In the genomic region with DNA sequence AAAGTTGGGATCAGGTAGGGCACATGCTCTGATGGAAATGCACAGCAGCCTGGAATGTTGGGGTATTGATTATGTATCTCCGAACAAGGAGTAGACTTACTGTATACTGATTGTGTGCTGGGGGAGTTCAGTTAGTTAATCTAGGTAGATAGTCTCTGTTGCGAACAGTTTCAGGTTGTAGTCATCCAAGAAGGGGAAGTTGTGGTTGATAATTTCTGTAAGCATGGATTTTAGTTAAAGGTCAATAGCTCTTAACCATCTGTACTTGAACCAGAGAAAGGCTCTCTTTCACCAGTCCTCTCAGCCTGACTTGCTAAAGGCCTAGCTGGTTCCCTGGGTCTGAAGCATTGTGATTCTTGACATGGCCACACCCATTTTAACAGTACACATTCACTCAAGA, we compare ENCODE assay signal across 19 mouse cellular contexts. TPM values are rescaled to one million over a fixed set of nuclear protein-coding genes. Genes with fewer than 3 reads are reported as not detected.
DNase-seq lines count a peak whose midpoint lies in the region; ATAC-seq and TF ChIP-seq lines count a peak whose summit lies in the region.
"Had no signal": no experiment of that assay in that cellular context is flagged by ENCODE, and none has a peak within 500 bp of the region (broad histone marks: within the 10 kb centered on the region; RNA-seq: fewer than 3 reads in every experiment).

No protein-coding gene starts in this region.

- no peak overlapping the region for H3K4me2 ChIP-seq in forebrain, postnatal 0 days (ENCODE audit: low read depth)
- H3K4me2 ChIP-seq: embryonic facial prominence, embryonic 13.5 days; forebrain, embryonic 12.5 days; heart, embryonic 12.5 days; hindbrain, embryonic 15.5 days had no signal

- H3K27me3 ChIP-seq in G1E (ENCODE audit: insufficient read depth, low read length), result no peaks in the 10 kb centered on the region
- no peaks in the 10 kb centered on the region for H3K27me3 ChIP-seq in splenic B cell, adult 2 months (ENCODE audit: control insufficient read depth, insufficient read depth, low read length, poor library complexity, severe bottlenecking)
- H3K27me3 ChIP-seq in forebrain, postnatal 0 days (ENCODE audit: insufficient read depth, low read length), result no peaks in the 10 kb centered on the region
- no peaks in the 10 kb centered on the region for H3K27me3 ChIP-seq in cerebellum, adult 2 months (ENCODE audit: control insufficient read depth, insufficient read depth, low read length)
- H3K27me3 ChIP-seq: embryonic facial prominence, embryonic 13.5 days; forebrain, embryonic 12.5 days; heart, embryonic 12.5 days; hindbrain, embryonic 15.5 days had no signal

- peaks cover 33% of the 10 kb centered on the region for H3K4me1 ChIP-seq in G1E (ENCODE audit: insufficient read depth, low read depth, low read length)
- H3K4me1 ChIP-seq in forebrain, postnatal 0 days (ENCODE audit: insufficient read depth), result peaks cover 7% of the 10 kb centered on the region
- H3K4me1 ChIP-seq in cerebellum, adult 2 months (ENCODE audit: control insufficient read depth, insufficient read depth, low read length), result no peaks in the 10 kb centered on the region

- no peaks in the 10 kb centered on the region for H3K9me3 ChIP-seq in G1E (replicated peaks)
- H3K9me3 ChIP-seq in forebrain, postnatal 0 days (ENCODE audit: low read length), result no peaks in the 10 kb centered on the region
- H3K9me3 ChIP-seq: embryonic facial prominence, embryonic 13.5 days; forebrain, embryonic 12.5 days; heart, embryonic 12.5 days; hindbrain, embryonic 15.5 days had no signal

- 95% methylated on average over 2 of the region's 2 CpGs for WGBS in forebrain, postnatal 0 days
- 100% methylated on average over 2 of the region's 2 CpGs for WGBS in cerebellum, adult 2 months

- H3K4me3 ChIP-seq in G1E (ENCODE audit: low read depth, low read length), result no peak overlapping the region
- no peak overlapping the region for H3K4me3 ChIP-seq in forebrain, postnatal 0 days (ENCODE audit: low read depth, low read length)
- no peak overlapping the region for H3K4me3 ChIP-seq in cerebellum, adult 2 months (replicated peaks; ENCODE audit: insufficient read depth, low read depth, low read length)
- H3K4me3 ChIP-seq: embryonic facial prominence, embryonic 13.5 days; forebrain, embryonic 12.5 days; heart, embryonic 12.5 days; hindbrain, embryonic 15.5 days had no signal

- no peaks in the 10 kb centered on the region for H3K36me3 ChIP-seq in G1E (replicated peaks)
- H3K36me3 ChIP-seq in splenic B cell, adult 2 months (ENCODE audit: control insufficient read depth, insufficient read depth, low read length, poor library complexity, severe bottlenecking), result no peaks in the 10 kb centered on the region
- H3K36me3 ChIP-seq in forebrain, postnatal 0 days (ENCODE audit: insufficient read depth), result no peaks in the 10 kb centered on the region
- H3K36me3 ChIP-seq: embryonic facial prominence, embryonic 13.5 days; forebrain, embryonic 12.5 days; heart, embryonic 12.5 days; hindbrain, embryonic 15.5 days had no signal

- no peak for TF ChIP-seq CTCF in G1E (IDR thresholded peaks at IDR 0.05; ENCODE audit: low read depth, low read length)
- no peak for TF ChIP-seq CTCF in forebrain, postnatal 0 days (IDR thresholded peaks at IDR 0.05; ENCODE audit: low read depth)
- no peak for TF ChIP-seq CTCF in cerebellum, adult 2 months (IDR thresholded peaks at IDR 0.05; ENCODE audit: borderline replicate concordance, insufficient read depth, low read depth, low read length)

- H3K9ac ChIP-seq in forebrain, postnatal 0 days, result no peak overlapping the region
- H3K9ac ChIP-seq: embryonic facial prominence, embryonic 13.5 days; forebrain, embryonic 12.5 days; heart, embryonic 12.5 days; hindbrain, embryonic 15.5 days had no signal

- DNase-seq in A20 (ENCODE audit: low read depth, low spot score) (peak; percentile 79), G1E (ENCODE audit: low spot score) (no peak)
- peak; percentile 54 for DNase-seq in splenic B cell, adult 2 months (ENCODE audit: low read depth, low spot score)
- DNase-seq in forebrain, postnatal 0 days, result no peak
- no peak for DNase-seq in cerebellum, adult 2 months
- DNase-seq in kidney, postnatal 25 days, result no peak
- DNase-seq: adrenal gland, adult 8-10 months; adrenal gland, postnatal 36 days; cerebellum, adult 9-10 months; cerebellum, postnatal 25 days; gastrocnemius, postnatal 14 days; heart, postnatal 36 days had no signal

- ATAC-seq in G1E (ENCODE audit: extremely low read depth, insufficient number of reproducible peaks, low FRiP score, poor library complexity, severe bottlenecking), result peak; percentile 25; the same call in 1 of the 2 replicates
- peak; percentile 20; the same call in 1 of the 2 replicates for ATAC-seq in megakaryocyte, adult 5-6 weeks (ENCODE audit: poor library complexity, severe bottlenecking)
- ATAC-seq in forebrain, postnatal 0 days, result no peak
- ATAC-seq: CD4-positive, CD25-positive, alpha-beta regulatory T cell, adult 4 months; forebrain, embryonic 16.5 days had no signal

- no peak for TF ChIP-seq POLR2A in cerebellum, adult 2 months (IDR thresholded peaks at IDR 0.05; ENCODE audit: borderline replicate concordance, insufficient read depth, low read length)

- no peak overlapping the region for H3K27ac ChIP-seq in forebrain, postnatal 0 days (ENCODE audit: low read depth, low read length)
- no peak overlapping the region for H3K27ac ChIP-seq in cerebellum, adult 2 months (ENCODE audit: insufficient read depth, low read length)
- H3K27ac ChIP-seq: embryonic facial prominence, embryonic 13.5 days; forebrain, embryonic 12.5 days; hindbrain, embryonic 15.5 days had no signal

RNA-seq across cellular contexts. Expression of a gene that starts 3.0 kb away (rescaled TPM):
- total RNA-seq in G1E (2014; fragmentation: Nextera tagmentation) (41.6 and 44.6 TPM in 2 replicates), G1E (2017) (44.1 and 50.0 TPM in 2 replicates)
- 9.7 and 11.0 TPM in 2 replicates for polyA plus RNA-seq in G1E (2012)
- total RNA-seq in megakaryocyte, adult 5-6 weeks (2015), result 34.6 and 36.0 TPM in 2 replicates
- total RNA-seq in megakaryocyte, adult 5-6 weeks (2017), result 42.1 and 47.7 TPM in 2 replicates
- 24.5 and 28.6 TPM in 2 replicates for total RNA-seq in forebrain, postnatal 0 days (2014; rRNA removed)
- 15.2 and 18.4 TPM in 2 replicates for polyA plus RNA-seq in forebrain, postnatal 0 days (2015; fragmentation: Nextera tagmentation; extraction: Ambion mirVana)
- 9.0 and 9.3 TPM in 2 replicates for polyA plus RNA-seq in cerebellum, adult 2 months (2012; rRNA removed)

Comparison
In these comparisons a context has a peak if more than half of its experiments do, and no peak if none do; other contexts are left out.
1. DNase-seq: peak in A20 (single experiment) and splenic B cell, adult 2 months (single experiment); none in G1E (single experiment), forebrain, postnatal 0 days (single experiment), cerebellum, adult 2 months (0 of 2) and kidney, postnatal 25 days (0 of 2).